Mouse (Mus musculus) testis, adult 2 months (tissue): ENCODE results near the gene 6030408B16Rik.

Experiments
- CTCF ChIP-seq: fragments of 200-500 bp; IDR thresholded peaks from 2 replicates; pipeline ENCODE4 v1.5.1; 2012; ENCODE audit warnings: low read depth, mild to moderate bottlenecking, inconsistent platforms, low read length, moderate library complexity; ENCODE audit not compliant: control insufficient read depth, insufficient read depth, insufficient replicate concordance
- POLR2A ChIP-seq: fragments of 200-500 bp; IDR thresholded peaks from 2 replicates; pipeline ENCODE4 v1.6.1; 2012; ENCODE audit warnings: low read depth, mild to moderate bottlenecking, inconsistent platforms, low read length, moderate library complexity; ENCODE audit not compliant: control insufficient read depth

DNA sequence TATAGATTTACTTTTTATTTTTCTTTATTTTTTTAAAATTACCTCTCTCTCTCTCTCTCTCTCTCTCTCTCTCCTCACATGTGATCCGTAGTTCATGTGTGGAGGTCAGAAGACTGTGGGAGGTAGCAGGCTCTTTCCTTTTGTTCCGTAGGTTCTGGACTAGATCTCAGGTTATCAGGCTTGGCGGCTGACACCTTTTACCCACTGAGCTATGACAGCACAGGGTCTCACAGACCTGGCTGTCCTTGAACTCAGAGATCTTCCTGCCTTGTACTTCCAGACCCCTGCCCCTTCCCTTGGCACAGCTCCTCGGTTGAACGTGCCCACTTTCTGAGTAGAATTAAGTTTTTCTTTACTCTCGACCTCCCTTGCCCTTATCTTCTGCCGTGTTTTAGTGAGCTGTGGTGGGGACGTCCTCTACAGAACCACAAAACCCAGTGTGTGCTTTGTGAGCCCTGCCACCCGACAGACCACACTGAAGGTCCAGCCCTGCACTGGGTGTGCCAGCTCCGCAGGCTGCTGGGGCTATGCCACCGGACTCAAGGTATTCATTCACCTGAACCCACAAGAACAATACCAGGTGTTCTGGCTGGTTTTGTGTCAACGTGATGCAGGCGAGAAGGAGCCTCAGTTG, 23.4 kb downstream of the 6030408B16Rik start:
- TF ChIP-seq CTCF (no peak), POLR2A (no peak)
